Mouse (Mus musculus): ENCODE results near the gene Rhoc.
"Not testable (repeated sequence)": the region's sequence is repeated elsewhere in the genome, so short reads cannot be mapped to it uniquely, and the experiment has no call there.

Rhoc gene

GRCm38 (mm10) chr3:104788075-104788474 is at the start of gene Rhoc:
Gene Rhoc, plus strand, starts transcription at chr3:104788375.
- DNase-seq: no peak

- no peak for DNase-seq
Measured at GRCm38 (mm10) chr3:104741954-104742353, 46.2 kb upstream of the Rhoc start.

GRCm38 (mm10) chr3:104743161-104743560 is 45.0 kb upstream of the Rhoc start:
- no peak for DNase-seq

GRCm38 (mm10) chr3:104743864-104744263 is 44.3 kb upstream of the Rhoc start:
- no peak for DNase-seq

- peak; percentile 55 for DNase-seq
Measured at GRCm38 (mm10) chr3:104752845-104753244, 35.3 kb upstream of the Rhoc start.

- DNase-seq: peak; percentile 88
Measured at GRCm38 (mm10) chr3:104758406-104758805, 29.8 kb upstream of the Rhoc start.

GRCm38 (mm10) chr3:104758869-104759268 is 29.3 kb upstream of the Rhoc start:
- DNase-seq: no peak

- DNase-seq: not testable (repeated sequence)
Measured at GRCm38 (mm10) chr3:104762103-104762863, 25.9 kb upstream of the Rhoc start.

GRCm38 (mm10) chr3:104765021-104765420 is 23.2 kb upstream of the Rhoc start:
- DNase-seq: peak; percentile 51

GRCm38 (mm10) chr3:104767141-104767540 is 21.0 kb upstream of the Rhoc start:
- no peak for DNase-seq

GRCm38 (mm10) chr3:104767716-104768115 is 20.5 kb upstream of the Rhoc start:
- no peak for DNase-seq

- DNase-seq: no peak
Measured at GRCm38 (mm10) chr3:104769135-104769534, 19.0 kb upstream of the Rhoc start.

GRCm38 (mm10) chr3:104770035-104770434 is 18.1 kb upstream of the Rhoc start:
- DNase-seq: peak; percentile 65

- DNase-seq: no peak
Measured at GRCm38 (mm10) chr3:104770918-104771317, 17.3 kb upstream of the Rhoc start.

GRCm38 (mm10) chr3:104771460-104771859 is 16.7 kb upstream of the Rhoc start:
- DNase-seq: no peak

GRCm38 (mm10) chr3:104773301-104773700 is 14.9 kb upstream of the Rhoc start:
- DNase-seq: peak; percentile 81

GRCm38 (mm10) chr3:104777342-104777741 is 10.8 kb upstream of the Rhoc start:
- DNase-seq: peak; percentile 71

- DNase-seq: peak; percentile 81
Measured at GRCm38 (mm10) chr3:104779949-104780348, 8.2 kb upstream of the Rhoc start.

GRCm38 (mm10) chr3:104780561-104781420 is 7.4 kb upstream of the Rhoc start, which contains the start of gene Ppm1j:
Gene Ppm1j, plus strand, starts transcription at chr3:104781056.
- peak; percentile 72 for DNase-seq

- DNase-seq: peak; percentile 43
Measured at GRCm38 (mm10) chr3:104781471-104781903, 6.7 kb upstream of the Rhoc start, which contains the start of gene Fam19a3. Gene Fam19a3, minus strand, starts transcription at chr3:104781840.

- no peak for DNase-seq
Measured at GRCm38 (mm10) chr3:104782061-104782681, 6.0 kb upstream of the Rhoc start.

- DNase-seq: no peak
Measured at GRCm38 (mm10) chr3:104783971-104784500, 4.1 kb upstream of the Rhoc start.

- no peak for DNase-seq
Measured at GRCm38 (mm10) chr3:104785284-104785683, 2.9 kb upstream of the Rhoc start.

Data from retina, postnatal 1 day (tissue).